Mouse (Mus musculus): ENCODE measurements around the gene Gm36079.

Gene Gm36079

GRCm38 (mm10) chr13:120015348-120016007 is 11.3 kb downstream of the Gm36079 start:
- WGBS, result under 1% methylated on average over 18 of the region's 32 CpGs

GRCm38 (mm10) chr13:120013962-120014361 is 12.8 kb downstream of the Gm36079 start:
- no CpG with 5 or more reads among the region's 2 CpGs for WGBS

DNA sequence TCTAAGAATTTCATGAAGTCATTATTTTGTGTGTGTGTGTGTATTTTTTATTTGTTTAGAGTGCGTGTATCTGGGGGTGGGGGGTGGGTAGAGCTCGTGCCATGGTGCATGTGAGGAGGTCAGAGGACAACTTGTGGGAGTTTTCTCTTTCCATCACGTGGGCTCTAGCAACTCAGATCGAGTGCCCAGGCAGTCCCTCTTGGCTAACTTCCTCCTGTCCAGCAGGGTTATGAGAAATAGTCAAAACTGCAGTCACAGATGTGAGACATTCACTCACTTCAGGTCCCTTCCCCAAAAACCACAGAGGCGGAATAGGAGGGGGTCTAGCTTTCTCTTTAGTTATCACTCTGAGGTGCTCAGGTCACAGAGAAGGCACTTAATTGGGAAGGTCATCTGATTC is 13.3 kb downstream of the Gm36079 start:
- WGBS, result no CpG with 5 or more reads among the region's 5 CpGs

- WGBS, result no CpG with 5 or more reads among the region's 4 CpGs
These were observed 27.6 kb downstream of the Gm36079 start for GRCm38 (mm10) chr13:119999215-119999614.

GRCm38 (mm10) chr13:119998442-119999086 is 28.2 kb downstream of the Gm36079 start:
- whole genome bisulfite sequencing, result no CpG with 5 or more reads among the region's 22 CpGs

DNA sequence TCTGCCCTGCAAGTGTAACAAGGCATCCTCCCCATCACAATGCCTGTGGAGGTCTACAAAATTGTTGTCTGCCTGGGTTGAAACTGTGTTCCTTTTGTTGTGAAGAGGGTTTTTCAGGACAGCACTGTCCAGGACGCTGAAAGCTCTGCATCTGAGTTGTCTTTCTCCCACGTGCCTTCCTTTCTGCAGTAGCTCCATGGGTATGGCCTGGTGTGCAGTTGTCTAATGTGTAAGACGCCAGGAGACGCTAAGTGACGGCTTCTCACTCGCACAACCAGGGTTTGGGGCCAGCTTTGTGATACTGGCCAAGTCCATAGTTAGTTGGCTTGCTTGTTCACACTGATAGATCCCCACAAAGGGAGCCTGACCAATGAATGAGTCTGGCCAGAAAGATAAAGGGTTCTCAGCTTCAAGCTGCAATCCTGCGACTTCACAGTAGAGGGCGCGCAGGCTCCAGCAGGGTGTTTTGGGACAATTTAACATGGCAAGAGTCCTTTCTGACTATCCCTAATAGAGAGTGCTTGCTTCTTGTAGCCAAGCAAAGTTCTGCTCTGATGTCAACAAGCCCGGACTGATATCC is 34.8 kb downstream of the Gm36079 start:
- WGBS, result no CpG with 5 or more reads among the region's 10 CpGs

- WGBS, result no CpG with 5 or more reads among the region's 13 CpGs
These were observed 35.5 kb downstream of the Gm36079 start for GRCm38 (mm10) chr13:119991264-119991663.
